Comparison of ENCODE assay signal across 25 mouse cellular contexts in the genomic region with DNA sequence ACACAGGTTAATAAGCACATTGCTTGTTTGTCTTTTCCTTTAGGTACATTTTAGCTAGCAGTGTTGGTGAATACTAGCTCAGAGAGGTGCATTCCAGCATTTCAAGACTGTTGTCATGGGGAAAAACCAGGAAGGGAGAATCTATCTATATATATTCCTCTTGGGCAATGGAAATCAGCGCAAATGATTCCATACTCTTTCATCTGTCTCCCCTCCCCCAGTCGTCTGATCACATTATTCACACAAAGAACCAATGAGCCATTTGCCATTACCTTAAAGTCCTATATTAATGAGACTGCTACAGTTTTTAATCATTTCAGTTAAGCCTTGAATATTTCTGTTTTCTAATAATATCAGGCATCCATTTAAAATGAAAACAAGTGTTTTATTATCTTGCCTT.
DNase-seq lines count a peak whose midpoint lies in the region; ATAC-seq lines count a peak whose summit lies in the region.
"Had no signal": no experiment of that assay in that cellular context is flagged by ENCODE, and none has a peak within 500 bp of the region (broad histone marks: within the 10 kb centered on the region; RNA-seq: fewer than 3 reads in every experiment).

No protein-coding gene starts in this region.

- no peak for DNase-seq in midbrain, embryonic 10.5 days (ENCODE audit: low spot score)
- DNase-seq in hindbrain, embryonic 14.5 days (ENCODE audit: low spot score) = peak; percentile 44
- DNase-seq in cerebellum, adult 18-20 months = no peak
- DNase-seq in thymus, postnatal 4 days = no peak
- DNase-seq: adrenal gland, adult 2 months; B cell, adult 2 months; cerebellum, adult 2 months; cerebellum, postnatal 25 days; kidney, adult 8-10 months; kidney, postnatal 10 days; liver; lung, postnatal 4 days; right cerebral cortex, adult 18-20 months; right cerebral cortex, postnatal 4 days; thymus, postnatal 14 days had no signal

- H3K27ac ChIP-seq in midbrain, embryonic 12.5 days (replicated peaks) = peak overlapping the region; percentile 54; the same call in 1 of the 2 replicates
- no peak overlapping the region for H3K27ac ChIP-seq in midbrain, embryonic 10.5 days (replicated peaks)
- H3K27ac ChIP-seq in hindbrain, embryonic 14.5 days = peak overlapping the region; percentile 93
- peak overlapping the region; percentile 86 for H3K27ac ChIP-seq in midbrain, embryonic 15.5 days
- H3K27ac ChIP-seq in neural tube, embryonic 15.5 days (replicated peaks) = peak overlapping the region; percentile 89
- H3K27ac ChIP-seq: embryonic facial prominence, embryonic 13.5 days; limb, embryonic 10.5 days; liver, embryonic 15.5 days had no signal

- H3K4me1 ChIP-seq in midbrain, embryonic 12.5 days = no peaks in the 10 kb centered on the region
- peaks cover 10% of the 10 kb centered on the region for H3K4me1 ChIP-seq in midbrain, embryonic 10.5 days
- H3K4me1 ChIP-seq in hindbrain, embryonic 14.5 days (replicated peaks; ENCODE audit: control insufficient read depth, insufficient read depth, low read length) = peaks cover 25% of the 10 kb centered on the region
- peaks cover 15% of the 10 kb centered on the region; the same call in 1 of the 2 replicates for H3K4me1 ChIP-seq in midbrain, embryonic 15.5 days
- peaks cover 10% of the 10 kb centered on the region for H3K4me1 ChIP-seq in neural tube, embryonic 15.5 days
- H3K4me1 ChIP-seq: embryonic facial prominence, embryonic 13.5 days; limb, embryonic 10.5 days; liver, embryonic 15.5 days had no signal

- H3K4me3 ChIP-seq in midbrain, embryonic 12.5 days = no peak overlapping the region
- H3K4me3 ChIP-seq in midbrain, embryonic 10.5 days = no peak overlapping the region
- no peak overlapping the region for H3K4me3 ChIP-seq in hindbrain, embryonic 14.5 days (replicated peaks; ENCODE audit: low read length)
- no peak overlapping the region for H3K4me3 ChIP-seq in midbrain, embryonic 15.5 days
- no peak overlapping the region for H3K4me3 ChIP-seq in neural tube, embryonic 15.5 days (replicated peaks)
- H3K4me3 ChIP-seq: embryonic facial prominence, embryonic 13.5 days; erythroblast, embryonic 14.5 days; limb, embryonic 10.5 days; liver, embryonic 15.5 days had no signal

- H3K36me3 ChIP-seq in midbrain, embryonic 12.5 days = no peaks in the 10 kb centered on the region
- no peaks in the 10 kb centered on the region for H3K36me3 ChIP-seq in midbrain, embryonic 10.5 days
- H3K36me3 ChIP-seq in hindbrain, embryonic 14.5 days (replicated peaks; ENCODE audit: control insufficient read depth, insufficient read depth) = no peaks in the 10 kb centered on the region
- no peaks in the 10 kb centered on the region for H3K36me3 ChIP-seq in midbrain, embryonic 15.5 days (replicated peaks)
- no peaks in the 10 kb centered on the region for H3K36me3 ChIP-seq in neural tube, embryonic 15.5 days
- H3K36me3 ChIP-seq: embryonic facial prominence, embryonic 13.5 days; G1E; limb, embryonic 10.5 days; liver, embryonic 15.5 days had no signal

- no peak overlapping the region for H3K4me2 ChIP-seq in midbrain, embryonic 12.5 days (replicated peaks)
- no peak overlapping the region for H3K4me2 ChIP-seq in hindbrain, embryonic 14.5 days (replicated peaks)
- no peak overlapping the region; the same call in 1 of the 2 replicates for H3K4me2 ChIP-seq in midbrain, embryonic 15.5 days
- H3K4me2 ChIP-seq in neural tube, embryonic 15.5 days = no peak overlapping the region
- H3K4me2 ChIP-seq: embryonic facial prominence, embryonic 13.5 days; liver, embryonic 15.5 days had no signal

- 49% methylated on average over 2 of the region's 2 CpGs for WGBS in midbrain, embryonic 12.5 days
- WGBS in midbrain, embryonic 10.5 days = 81% methylated on average over 2 of the region's 2 CpGs
- WGBS in hindbrain, embryonic 14.5 days = 34% methylated on average over 2 of the region's 2 CpGs
- WGBS in midbrain, embryonic 15.5 days = 31% methylated on average over 2 of the region's 2 CpGs
- WGBS in neural tube, embryonic 15.5 days = 18% methylated on average over 2 of the region's 2 CpGs

- H3K27me3 ChIP-seq in midbrain, embryonic 12.5 days = no peaks in the 10 kb centered on the region
- H3K27me3 ChIP-seq in midbrain, embryonic 10.5 days (ENCODE audit: low read depth, poor library complexity, severe bottlenecking) = no peaks in the 10 kb centered on the region
- H3K27me3 ChIP-seq in hindbrain, embryonic 14.5 days (ENCODE audit: control insufficient read depth, insufficient read depth, low read length) = no peaks in the 10 kb centered on the region
- no peaks in the 10 kb centered on the region for H3K27me3 ChIP-seq in midbrain, embryonic 15.5 days (replicated peaks)
- H3K27me3 ChIP-seq in neural tube, embryonic 15.5 days (replicated peaks) = no peaks in the 10 kb centered on the region
- H3K27me3 ChIP-seq: CH12.LX; embryonic facial prominence, embryonic 13.5 days; liver, embryonic 15.5 days had no signal

- no peak overlapping the region for H3K9ac ChIP-seq in midbrain, embryonic 12.5 days (replicated peaks)
- 0 out of 2 replicates have a peak overlapping the region, but pooled peaks have one; percentile 20 for H3K9ac ChIP-seq in hindbrain, embryonic 14.5 days
- no peak overlapping the region for H3K9ac ChIP-seq in midbrain, embryonic 15.5 days
- H3K9ac ChIP-seq in neural tube, embryonic 15.5 days (replicated peaks) = no peak overlapping the region
- H3K9ac ChIP-seq: embryonic facial prominence, embryonic 13.5 days; liver, embryonic 15.5 days had no signal

- no peaks in the 10 kb centered on the region for H3K9me3 ChIP-seq in midbrain, embryonic 12.5 days
- H3K9me3 ChIP-seq in midbrain, embryonic 10.5 days (replicated peaks) = no peaks in the 10 kb centered on the region
- H3K9me3 ChIP-seq in hindbrain, embryonic 14.5 days (ENCODE audit: control insufficient read depth, low read length) = no peaks in the 10 kb centered on the region
- H3K9me3 ChIP-seq in midbrain, embryonic 15.5 days = no peaks in the 10 kb centered on the region
- H3K9me3 ChIP-seq in neural tube, embryonic 15.5 days (replicated peaks) = no peaks in the 10 kb centered on the region
- H3K9me3 ChIP-seq: embryonic facial prominence, embryonic 13.5 days; G1E; limb, embryonic 10.5 days; liver, embryonic 15.5 days had no signal

- no peak for ATAC-seq in midbrain, embryonic 12.5 days (ENCODE audit: low FRiP score, low read depth)
- no peak for ATAC-seq in hindbrain, embryonic 14.5 days (ENCODE audit: low FRiP score)
- ATAC-seq in midbrain, embryonic 15.5 days (replicated peaks) = no peak
- ATAC-seq in neural tube, embryonic 15.5 days (ENCODE audit: low FRiP score) = no peak
- ATAC-seq: inflammation-experienced regulatory T-cells, adult 6 months had no signal
